Mouse (Mus musculus) cerebellum, postnatal 10 days (tissue): ENCODE measurements around the gene Rapsn.

ENCODE experiments used
- DNase-seq, 2 experiments: peaks; one replicate each; pipeline ENCODE4 v3.0.0; 2021; ENCODE audit warnings: mixed read lengths in 2 of 2

Gene Rapsn

DNA sequence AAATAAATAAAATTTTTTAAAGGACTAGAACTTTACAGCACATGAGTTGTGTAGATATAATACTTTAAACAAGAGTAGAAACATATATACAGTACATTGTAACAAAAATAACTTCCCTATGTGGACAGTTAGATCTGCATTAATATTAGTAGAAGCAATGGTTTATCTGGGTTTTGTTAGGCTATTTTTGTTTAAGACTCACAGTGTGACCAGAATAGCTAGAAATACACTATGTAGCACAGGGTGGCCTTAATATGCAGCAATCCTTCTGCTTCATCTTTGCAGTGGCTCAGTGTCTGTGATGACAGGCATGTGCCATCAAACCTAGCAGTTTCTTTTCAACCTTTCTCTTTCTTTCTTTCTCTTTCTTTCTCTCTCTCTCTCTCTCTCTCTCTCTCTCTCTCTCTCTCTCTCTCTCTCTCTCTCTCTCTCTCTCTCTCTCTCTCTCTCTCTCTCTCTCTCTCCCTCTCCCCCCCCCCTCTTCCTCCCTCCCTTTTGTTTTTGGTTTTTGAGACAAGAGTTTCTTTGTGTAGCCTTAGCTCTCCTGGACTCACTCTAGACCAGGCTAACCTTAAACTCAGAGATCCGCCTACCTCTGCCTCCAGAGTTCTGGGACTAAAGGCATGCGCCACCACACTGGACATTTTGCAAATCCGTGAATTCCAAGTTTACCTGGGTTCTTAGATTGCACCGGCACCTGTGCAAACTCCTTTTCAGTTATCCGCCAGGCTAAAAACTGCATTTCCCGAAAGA is 17.9 kb downstream of the Rapsn start:
- no peak for DNase-seq

DNA sequence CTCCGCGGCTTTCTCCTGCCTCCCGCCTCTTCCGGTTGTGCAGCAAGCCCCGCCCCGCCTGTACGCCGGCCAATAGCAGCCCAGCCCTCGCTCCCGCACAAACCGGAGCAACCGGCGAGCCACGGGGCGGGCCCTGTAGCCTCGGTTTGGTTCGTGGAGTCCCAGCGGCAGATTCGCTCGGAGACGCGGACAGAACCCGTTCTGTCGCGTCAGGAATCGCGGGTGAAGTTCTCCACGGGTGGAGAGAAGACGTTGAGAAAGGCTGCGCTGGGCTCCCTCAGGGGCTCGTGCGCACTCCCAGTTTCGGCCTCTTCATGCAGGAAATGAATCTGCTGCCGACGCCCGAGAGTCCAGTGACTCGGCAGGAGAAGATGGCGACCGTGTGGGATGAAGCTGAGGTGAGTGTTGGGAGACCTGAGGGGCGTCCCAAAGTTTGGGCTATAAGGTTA is 18.5 kb downstream of the Rapsn start, which contains the start of gene Psmc3:
TSS of gene Psmc3 (plus strand) at position 76 of the 449 bp plus-strand sequence.
- peak; percentile 99 to 100 for DNase-seq

DNA sequence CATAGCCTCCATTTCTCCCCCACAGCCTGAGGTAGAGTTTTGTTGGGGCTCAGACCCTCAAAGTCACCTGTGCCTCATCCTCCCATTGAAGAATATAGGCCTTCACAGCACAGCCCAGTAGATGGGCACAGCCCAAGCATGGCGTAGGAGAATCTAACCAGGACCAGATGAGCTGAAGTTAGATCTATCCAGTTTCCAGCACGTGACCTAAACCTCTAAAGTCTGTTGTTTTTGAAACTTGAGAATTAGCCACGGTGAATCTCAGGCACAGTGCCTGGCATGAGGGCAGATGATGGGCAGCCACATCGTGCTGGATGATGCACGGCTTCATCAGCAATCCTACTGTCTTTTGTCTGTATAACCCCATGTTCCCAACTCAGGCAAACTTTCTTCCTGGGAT is 23.0 kb downstream of the Rapsn start:
- no peak for DNase-seq

GRCm38 (mm10) chr2:91059376-91059775 is 24.0 kb downstream of the Rapsn start:
- no peak for DNase-seq

DNA sequence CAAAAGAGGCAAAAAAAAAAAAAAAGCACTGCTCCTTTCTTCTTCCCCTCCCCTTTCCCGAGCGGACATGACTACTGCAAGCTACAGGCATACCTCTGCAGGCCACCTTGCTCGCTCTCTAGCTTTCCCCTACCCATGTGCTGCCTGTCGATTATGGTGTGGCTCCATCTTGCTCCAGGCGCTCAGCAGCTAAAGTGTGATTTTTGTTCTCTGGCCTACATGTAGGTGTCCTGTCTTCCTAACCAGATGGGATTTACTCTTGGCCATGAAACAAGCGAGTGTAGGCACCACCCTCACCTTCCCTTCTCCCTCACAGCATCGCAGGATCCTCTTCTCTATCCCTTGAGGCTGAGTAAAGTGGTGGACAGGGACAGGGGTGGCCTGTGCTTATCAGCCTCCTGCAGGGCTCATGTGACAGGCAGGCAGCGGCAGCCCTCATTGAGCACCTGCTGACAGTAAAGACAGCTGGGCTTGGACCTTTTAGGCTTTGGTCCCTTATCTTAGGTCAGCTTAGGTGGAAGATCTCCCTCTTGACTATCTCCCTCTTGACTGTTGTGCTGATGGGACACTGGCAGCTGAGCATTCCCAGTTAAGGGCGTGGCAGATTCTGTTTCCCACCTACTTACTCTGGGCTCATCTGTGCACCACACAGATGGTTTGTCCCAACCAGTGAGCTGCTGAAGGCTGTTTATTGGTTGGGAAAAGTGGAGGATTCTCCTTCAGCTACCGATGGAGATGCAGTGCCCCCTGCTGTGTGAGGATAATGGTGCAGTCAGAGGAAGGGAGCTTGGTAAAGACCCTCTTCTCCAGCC is 25.3 kb downstream of the Rapsn start:
- peak; percentile 63 to 66 for DNase-seq

DNA sequence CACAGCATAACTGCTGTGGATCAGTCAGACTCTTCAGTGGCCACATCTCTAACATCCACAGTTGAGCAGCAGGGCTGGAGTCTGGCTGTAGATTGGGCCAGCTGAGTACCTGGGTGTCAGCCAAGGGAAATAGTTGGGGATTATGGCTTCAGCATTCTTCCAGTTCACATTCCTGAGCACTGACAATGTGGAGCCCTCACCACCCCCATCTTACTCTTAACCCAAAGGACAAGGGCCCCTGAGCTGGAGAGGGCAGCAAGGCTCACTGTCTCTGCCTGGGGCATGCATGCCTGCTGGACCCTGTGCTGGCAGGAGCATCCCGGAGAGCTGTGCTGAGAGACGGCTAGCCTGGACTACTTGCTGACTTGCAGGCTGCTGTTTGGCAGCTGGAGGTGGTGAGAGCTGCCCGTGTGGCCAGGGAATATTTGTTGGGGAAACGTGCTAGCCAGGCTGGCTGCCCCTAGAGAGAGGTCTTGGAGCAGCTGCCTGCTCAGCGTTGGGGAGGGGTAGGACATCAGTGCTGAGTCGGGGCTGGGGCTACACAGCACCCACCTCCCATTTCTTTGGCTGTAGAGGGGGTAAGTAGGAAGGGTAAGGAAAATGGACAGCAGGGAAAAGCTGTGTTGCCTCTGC is 26.5 kb downstream of the Rapsn start:
- DNase-seq: no peak

DNA sequence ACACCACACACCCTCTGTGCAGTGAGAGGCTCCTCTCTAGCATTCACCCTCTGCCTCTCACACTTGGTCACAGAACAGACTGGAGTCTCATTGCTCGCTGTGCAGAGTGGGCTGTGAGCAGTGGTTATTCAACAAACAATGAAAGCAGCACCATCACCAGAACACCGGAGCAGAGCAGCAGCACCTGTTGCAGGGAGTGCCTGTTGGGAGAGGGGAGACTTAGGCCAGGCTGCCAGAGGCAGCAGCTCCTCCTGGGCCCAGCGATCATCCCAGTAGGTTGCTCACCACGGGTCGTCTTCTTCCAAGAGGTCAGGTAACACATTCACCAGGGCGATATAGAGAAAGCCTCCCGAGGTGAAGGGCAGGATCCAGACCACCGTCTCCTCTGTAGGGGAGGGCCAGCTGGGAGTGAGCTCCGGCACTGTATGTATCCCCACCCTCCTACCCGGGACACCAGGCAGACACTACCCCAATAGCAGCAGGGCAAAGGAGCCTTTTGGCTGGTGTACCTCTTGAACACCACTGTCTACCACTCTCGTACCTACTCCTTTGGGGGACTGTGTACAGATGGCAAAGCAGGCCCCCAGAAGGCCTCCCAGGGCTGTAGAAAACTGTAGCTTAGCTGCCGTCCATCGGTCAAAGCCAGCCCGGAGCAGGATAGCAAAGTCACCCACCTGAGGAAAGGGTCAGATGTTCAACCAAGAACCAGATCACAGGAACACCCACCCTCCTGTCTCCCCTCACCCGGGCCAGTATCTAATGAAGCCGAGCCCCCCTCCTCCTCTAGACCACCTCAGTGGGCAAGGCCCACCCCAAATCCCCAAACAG is 27.6 kb downstream of the Rapsn start:
- no peak for DNase-seq

GRCm38 (mm10) chr2:91064211-91064610 is 28.8 kb downstream of the Rapsn start:
- DNase-seq: no peak

DNA sequence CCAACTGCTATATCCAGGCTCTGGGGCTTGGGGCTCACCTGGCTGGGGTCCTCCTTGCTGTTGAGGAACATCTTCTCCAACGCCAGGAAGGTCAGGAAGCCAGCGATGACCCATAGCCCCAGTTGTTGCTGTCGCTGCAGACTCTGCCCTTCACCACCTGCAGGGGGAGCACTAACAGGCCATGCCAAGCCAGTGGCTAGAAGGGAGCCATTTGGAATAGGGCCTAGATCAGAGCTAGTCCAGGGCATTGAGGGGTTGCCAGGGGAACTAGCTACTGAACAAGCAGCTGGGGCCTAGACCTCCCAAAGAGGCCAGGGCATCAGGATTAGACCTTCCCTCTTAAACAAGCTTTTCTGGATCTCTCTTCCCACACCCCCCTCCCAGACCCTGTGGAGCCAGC is 30.1 kb downstream of the Rapsn start:
- DNase-seq: peak; percentile 80 to 84

- peak; percentile 58 to 61 for DNase-seq
Observed at GRCm38 (mm10) chr2:91066455-91066854, 31.0 kb downstream of the Rapsn start.

DNA sequence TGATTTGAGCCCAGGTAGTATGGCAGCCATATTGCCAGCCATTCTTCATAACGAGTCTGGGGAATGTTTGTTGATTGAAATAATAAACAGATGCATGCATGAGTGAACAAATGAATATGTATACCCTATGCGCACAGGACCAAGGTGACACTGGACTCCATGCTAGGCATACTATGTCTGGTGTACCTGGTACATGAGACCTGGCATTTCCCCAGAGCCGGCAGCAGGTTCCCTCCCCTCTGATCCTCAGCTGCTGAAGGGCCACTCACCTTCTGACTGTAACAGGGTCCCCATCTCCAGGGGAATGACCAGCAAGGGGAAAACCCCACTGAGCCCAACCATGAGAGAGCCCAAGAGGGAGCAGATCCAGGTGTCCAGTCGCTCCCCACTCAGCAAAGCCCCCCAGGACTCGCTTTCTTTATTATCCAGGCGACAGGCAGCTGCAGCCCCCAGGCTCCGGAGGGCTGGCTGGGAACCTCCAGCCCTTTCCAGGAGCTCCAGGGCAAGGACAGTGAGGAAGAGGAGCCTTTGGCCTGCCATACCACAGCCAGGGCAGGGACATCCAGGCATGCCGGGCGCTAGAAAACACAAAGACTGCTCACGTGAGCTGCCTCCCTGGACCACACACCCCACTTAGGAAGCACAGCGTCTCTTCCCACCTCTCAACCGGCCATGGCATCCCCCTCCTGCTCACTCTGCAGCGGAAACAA is 32.9 kb downstream of the Rapsn start:
- DNase-seq: no peak

GRCm38 (mm10) chr2:91068872-91069165 is 33.4 kb downstream of the Rapsn start:
- peak in 1 of 2 experiments; percentile 39 for DNase-seq

- peak; percentile 42 to 51 for DNase-seq
Observed at GRCm38 (mm10) chr2:91069306-91070000, 34.0 kb downstream of the Rapsn start.

GRCm38 (mm10) chr2:91070076-91070800 is 34.8 kb downstream of the Rapsn start, which contains the start of gene Slc39a13:
Gene Slc39a13, minus strand, starts transcription at chr2:91070417.
- peak; percentile 96 for DNase-seq

GRCm38 (mm10) chr2:91071059-91071458 is 35.6 kb downstream of the Rapsn start:
- no peak for DNase-seq

DNA sequence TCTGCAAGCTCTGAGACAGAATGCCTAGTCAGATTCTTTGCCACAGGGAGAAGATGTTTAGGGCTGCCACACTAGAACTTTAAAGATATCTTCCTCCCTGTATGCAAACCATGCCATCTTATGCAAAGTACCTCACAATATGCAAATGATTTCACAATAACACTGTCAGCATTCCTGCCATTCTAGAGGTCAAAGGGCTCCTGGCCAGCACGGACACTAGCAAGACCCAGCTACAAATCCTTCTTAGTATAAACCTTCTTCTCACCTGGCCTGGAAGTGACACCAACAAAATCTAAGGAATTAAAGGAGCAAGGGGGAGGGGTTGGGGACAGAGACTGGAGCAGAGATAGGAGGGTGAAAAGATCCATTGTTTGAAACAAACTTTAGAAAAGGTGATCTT is 36.7 kb downstream of the Rapsn start:
- no peak for DNase-seq

GRCm38 (mm10) chr2:91077957-91078313 is 42.5 kb downstream of the Rapsn start:
- DNase-seq: no peak

- DNase-seq: peak; percentile 45
Observed at GRCm38 (mm10) chr2:91078314-91079025, 43.0 kb downstream of the Rapsn start.

- DNase-seq: no peak
Observed at GRCm38 (mm10) chr2:91079026-91079384, 43.6 kb downstream of the Rapsn start.
